Mouse (Mus musculus): ENCODE measurements around the gene Fxr2.

GRCm38 (mm10) chr11:69616781-69617180 is 16.0 kb upstream of the Fxr2 start:
- TF ChIP-seq GATA1 (IDR thresholded peaks at IDR 0.05; ENCODE audit: low read length) = no peak
- TF ChIP-seq TAL1 (IDR thresholded peaks at IDR 0.05; ENCODE audit: low read length) = no peak
